Mouse (Mus musculus) MEL (cell line): ENCODE results near the gene Bnip3. TPM values are rescaled to one million over a fixed set of nuclear protein-coding genes. Genes with fewer than 3 reads are reported as not detected.

Source experiments
- DNase-seq: peaks from one replicate; pipeline ENCODE4 v3.0.0; 2011; ENCODE audit warnings: low read depth, low spot score
- H3K27ac ChIP-seq: 2 replicates; pipeline ENCODE4 v1.5.1; 2012; ENCODE audit warnings: low read depth, mild to moderate bottlenecking, control low read depth, low read length, moderate library complexity; ENCODE audit not compliant: control insufficient read depth
- H3K27me3 ChIP-seq, 2 experiments: fragments of 150-350 bp in 1 of 2; sonication (generic) in 1 of 2; 2 replicates each; pipeline ENCODE4 v1.6.1; 2012; ENCODE audit warnings: low read length in 2 of 2, mild to moderate bottlenecking in 2 of 2, improper control_type of control experiment in 1 of 2, moderate library complexity in 1 of 2; ENCODE audit not compliant: insufficient read depth in 2 of 2, control insufficient read depth in 1 of 2
- H3K36me3 ChIP-seq, 2 experiments: 2 replicates each; pipeline ENCODE4 v1.6.1; 2012 to 2014; ENCODE audit warnings: low read length in 2 of 2, improper control_type of control experiment in 1 of 2, inconsistent platforms in 1 of 2, mild to moderate bottlenecking in 1 of 2; ENCODE audit not compliant: insufficient read depth in 2 of 2, control insufficient read depth in 1 of 2
- H3K4me1 ChIP-seq, 2 experiments: fragments of 150-350 bp in 1 of 2; sonication (generic) in 1 of 2; 2 replicates each; pipeline ENCODE4 v1.6.1; 2012; ENCODE audit warnings: low read length in 2 of 2, improper control_type of control experiment in 1 of 2, mild to moderate bottlenecking in 1 of 2; ENCODE audit not compliant: insufficient read depth in 2 of 2, control insufficient read depth in 1 of 2
- H3K4me3 ChIP-seq, 2 experiments: fragments of 150-350 bp in 1 of 2; sonication (generic) in 1 of 2; 2 replicates each; pipeline ENCODE4 v1.5.1; 2012; ENCODE audit warnings: low read depth in 2 of 2, low read length in 2 of 2, mild to moderate bottlenecking in 2 of 2, moderate library complexity in 2 of 2, control low read depth in 1 of 2, improper control_type of control experiment in 1 of 2; ENCODE audit not compliant: control insufficient read depth in 1 of 2, insufficient read depth in 1 of 2
- H3K79me2 ChIP-seq: 2 replicates; pipeline ENCODE4 v1.6.1; 2012; ENCODE audit warnings: mild to moderate bottlenecking, low read length, moderate library complexity; ENCODE audit not compliant: control insufficient read depth, poor library complexity, insufficient read depth
- H3K9ac ChIP-seq: 2 replicates; pipeline ENCODE4 v1.6.1; 2012; ENCODE audit warnings: low read depth, mild to moderate bottlenecking, control low read depth, low read length, moderate library complexity; ENCODE audit not compliant: control insufficient read depth, poor library complexity, severe bottlenecking
- H3K9me3 ChIP-seq: fragments of 150-350 bp; sonication (generic); replicated peaks from 2 replicates; pipeline ENCODE4 v1.6.1; 2012; ENCODE audit warnings: mild to moderate bottlenecking, low read length, improper control_type of control experiment, moderate library complexity; ENCODE audit not compliant: insufficient read depth
- BHLHE40 ChIP-seq: IDR thresholded peaks from 2 replicates; pipeline ENCODE4 v1.6.1; 2012; ENCODE audit warnings: low read depth, mild to moderate bottlenecking, inconsistent platforms, low read length, improper control_type of control experiment, borderline replicate concordance
- CHD2 ChIP-seq: IDR thresholded peaks from 2 replicates; pipeline ENCODE4 v1.6.1; 2011; ENCODE audit warnings: low read length, improper control_type of control experiment
- CTCF ChIP-seq, 3 experiments: IDR thresholded peaks in 2 of 3; conservative IDR thresholded peaks in 1 of 3; 2 replicates each; pipeline ENCODE4 v1.5.1; 2011 to 2012; ENCODE audit warnings: low read length in 3 of 3, low read depth in 2 of 3, mild to moderate bottlenecking in 2 of 3, improper control_type of control experiment in 1 of 3, inconsistent platforms in 1 of 3, mixed read lengths in 1 of 3, moderate library complexity in 1 of 3; ENCODE audit not compliant: control insufficient read depth in 1 of 3, insufficient read depth in 1 of 3, poor library complexity in 1 of 3, severe bottlenecking in 1 of 3
- E2F4 ChIP-seq: IDR thresholded peaks from 2 replicates; pipeline ENCODE4 v1.6.1; 2011; ENCODE audit warnings: low read depth, low read length, improper control_type of control experiment, borderline replicate concordance
- EP300 ChIP-seq, 2 experiments: IDR thresholded peaks; 2 replicates each; pipeline ENCODE4 v1.6.1; 2011; ENCODE audit warnings: improper control_type of control experiment in 2 of 2, low read length in 2 of 2, low read depth in 1 of 2, mild to moderate bottlenecking in 1 of 2
- ETS1 ChIP-seq: IDR thresholded peaks from 2 replicates; pipeline ENCODE4 v1.6.1; 2012; ENCODE audit warnings: low read depth, mild to moderate bottlenecking, inconsistent platforms, low read length, improper control_type of control experiment, moderate library complexity
- GATA1 ChIP-seq: IDR thresholded peaks from 2 replicates; pipeline ENCODE4 v1.6.1; 2011; ENCODE audit warnings: low read depth, low read length, improper control_type of control experiment
- JUND ChIP-seq: IDR thresholded peaks from 2 replicates; pipeline ENCODE4 v1.6.1; 2011; ENCODE audit warnings: low read depth, mild to moderate bottlenecking, improper control_type of control experiment, low read length
- KAT2A ChIP-seq: conservative IDR thresholded peaks from 2 replicates; pipeline ENCODE4 v1.6.1; 2012; ENCODE audit warnings: low read depth, low read length, improper control_type of control experiment, inconsistent platforms
- MAX ChIP-seq: IDR thresholded peaks from 2 replicates; pipeline ENCODE4 v1.6.1; 2011; ENCODE audit warnings: low read length, improper control_type of control experiment
- MAZ ChIP-seq: IDR thresholded peaks from 2 replicates; pipeline ENCODE4 v1.6.1; 2012; ENCODE audit warnings: low read depth, mild to moderate bottlenecking, inconsistent platforms, low read length, improper control_type of control experiment
- MEF2A ChIP-seq: IDR thresholded peaks from 2 replicates; pipeline ENCODE4 v1.6.1; 2014; ENCODE audit warnings: low read depth, mild to moderate bottlenecking, inconsistent platforms, low read length, improper control_type of control experiment; ENCODE audit not compliant: poor library complexity, insufficient replicate concordance, severe bottlenecking; ENCODE audit errors: extremely low read depth
- NELFE ChIP-seq: IDR thresholded peaks from 2 replicates; pipeline ENCODE4 v1.6.1; 2011; ENCODE audit warnings: low read depth, low read length, improper control_type of control experiment
- POLR2A ChIP-seq, 2 experiments: IDR thresholded peaks; 2 replicates each; pipeline ENCODE4 v1.6.1; 2011 to 2012; ENCODE audit warnings: low read length in 2 of 2, mild to moderate bottlenecking in 2 of 2, control low read depth in 1 of 2, improper control_type of control experiment in 1 of 2, low read depth in 1 of 2, moderate library complexity in 1 of 2; ENCODE audit not compliant: control insufficient read depth in 1 of 2, insufficient read depth in 1 of 2, poor library complexity in 1 of 2
- POLR2AphosphoS2 ChIP-seq: IDR thresholded peaks from 2 replicates; pipeline ENCODE4 v1.6.1; 2011; ENCODE audit warnings: low read length, improper control_type of control experiment
- POLR2AphosphoS5 ChIP-seq: IDR thresholded peaks from 2 replicates; pipeline ENCODE4 v1.6.1; 2012; ENCODE audit warnings: low read depth, borderline replicate concordance, mild to moderate bottlenecking, inconsistent platforms, low read length, moderate library complexity, mixed read lengths
- RCOR1 ChIP-seq: IDR thresholded peaks from 2 replicates; pipeline ENCODE4 v1.6.1; 2012; ENCODE audit warnings: low read depth, mild to moderate bottlenecking, inconsistent platforms, low read length, improper control_type of control experiment
- SIN3A ChIP-seq: IDR thresholded peaks from 2 replicates; pipeline ENCODE4 v1.6.1; 2012; ENCODE audit warnings: low read length, improper control_type of control experiment, inconsistent platforms
- SMC3 ChIP-seq: IDR thresholded peaks from 2 replicates; pipeline ENCODE4 v1.6.1; 2011; ENCODE audit warnings: low read depth, low read length, improper control_type of control experiment
- TBP ChIP-seq: IDR thresholded peaks from 2 replicates; pipeline ENCODE4 v1.8.0; 2011; ENCODE audit warnings: low read depth, low read length, improper control_type of control experiment
- UBTF ChIP-seq: IDR thresholded peaks from 2 replicates; pipeline ENCODE4 v1.6.1; 2012; ENCODE audit warnings: low read depth, mild to moderate bottlenecking, inconsistent platforms, low read length, improper control_type of control experiment, moderate library complexity, borderline replicate concordance; ENCODE audit not compliant: insufficient read depth
- USF2 ChIP-seq, 2 experiments: IDR thresholded peaks; 2 replicates each; pipeline ENCODE4 v1.6.1; 2011 to 2012; ENCODE audit warnings: improper control_type of control experiment in 2 of 2, low read length in 2 of 2, borderline replicate concordance in 1 of 2, inconsistent platforms in 1 of 2, low read depth in 1 of 2, mild to moderate bottlenecking in 1 of 2; ENCODE audit not compliant: insufficient read depth in 1 of 2
- ZC3H11A ChIP-seq: IDR thresholded peaks from 2 replicates; pipeline ENCODE4 v1.6.1; 2012; ENCODE audit warnings: low read depth, mild to moderate bottlenecking, inconsistent platforms, low read length, improper control_type of control experiment
- ZKSCAN1 ChIP-seq: IDR thresholded peaks from 2 replicates; pipeline ENCODE4 v1.6.1; 2012; ENCODE audit warnings: low read depth, mild to moderate bottlenecking, inconsistent platforms, low read length, improper control_type of control experiment, moderate library complexity
- ZMIZ1 ChIP-seq: IDR thresholded peaks from 2 replicates; pipeline ENCODE4 v1.6.1; 2012; ENCODE audit warnings: low read depth, mild to moderate bottlenecking, inconsistent platforms, low read length, improper control_type of control experiment, moderate library complexity
- ZNF384 ChIP-seq: IDR thresholded peaks from 2 replicates; pipeline ENCODE4 v1.6.1; 2012; ENCODE audit warnings: low read depth, mild to moderate bottlenecking, inconsistent platforms, low read length, improper control_type of control experiment
- polyA plus RNA-seq, 2 experiments: library from polyadenylated mRNA; stranded (reverse) in 1 of 2; unstranded in 1 of 2; fragments of >175 nt in 1 of 2; fragments of >200 nt in 1 of 2; gene quantifications; 2 replicates each; pipeline versions ENCODE4 v1.2.1 to v1.2.4; 2012; ENCODE audit warnings: low replicate concordance in 2 of 2, low read depth in 1 of 2; ENCODE audit not compliant: insufficient read length in 2 of 2, insufficient read depth in 1 of 2, missing spikeins in 1 of 2
- total RNA-seq: library from RNA; depleted of rRNA; stranded (reverse); fragments of 300-350 nt; gene quantifications from 2 replicates; pipeline ENCODE4 v1.2.3, GENCODE M21; 2012

The Bnip3 gene
- total and polyA plus RNA-seq, 3 experiments = 37.0 to 135 TPM; not detected in 1

- TF ChIP-seq RCOR1 (no peak), EP300 (IDR thresholded peaks at IDR 0.05; ENCODE audit: low read depth in 1 of 2, low read length in 2 of 2) (no peak), TBP (no peak), E2F4 (no peak), UBTF (no peak), MAX (no peak), CTCF (IDR thresholded peaks at IDR 0.05 in 2 of 3, conservative IDR thresholded peaks at IDR 0.05 in 1 of 3; ENCODE audit: control insufficient read depth in 1 of 3, insufficient read depth in 1 of 3, low read depth in 2 of 3, low read length in 3 of 3, poor library complexity in 1 of 3, severe bottlenecking in 1 of 3) (no peak), MEF2A (no peak), ZKSCAN1 (no peak), MAZ (no peak), SMC3 (no peak), SIN3A (no peak), NELFE (no peak), ETS1 (no peak), POLR2A (IDR thresholded peaks at IDR 0.05; ENCODE audit: control insufficient read depth in 1 of 2, insufficient read depth in 1 of 2, low read depth in 1 of 2, low read length in 2 of 2, poor library complexity in 1 of 2) (no peak), CHD2 (no peak), POLR2AphosphoS2 (no peak), POLR2AphosphoS5 (no peak), ZNF384 (no peak)
- H3K79me2 ChIP-seq = peaks cover 7% of the 10 kb centered on the region
- H3K4me1 ChIP-seq = no peaks in the 10 kb centered on the region
- peaks cover 0 to 21% of the 10 kb centered on the region in 2 experiments; a peak in 3 of 4 replicates for H3K36me3 ChIP-seq
- H3K27ac ChIP-seq = no peak overlapping the region
- H3K4me3 ChIP-seq = no peak overlapping the region
- DNase-seq = no peak
- H3K27me3 ChIP-seq = no peaks in the 10 kb centered on the region
- no peaks in the 10 kb centered on the region for H3K9me3 ChIP-seq
- H3K9ac ChIP-seq = no peak overlapping the region
Observed at GRCm38 (mm10) chr7:138868316-138868715, 41.0 kb downstream of the Bnip3 start.

- Histone ChIP-seq H3K9me3 (no peaks in the 10 kb centered on the region), H3K4me1 (no peaks in the 10 kb centered on the region), H3K27ac (no peak overlapping the region), H3K27me3 (no peaks in the 10 kb centered on the region), H3K79me2 (peaks cover 10% of the 10 kb centered on the region), H3K9ac (no peak overlapping the region), H3K4me3 (no peak overlapping the region), H3K36me3 (peaks cover 0 to 21% of the 10 kb centered on the region in 2 experiments; a peak in 3 of 4 replicates)
- TF ChIP-seq POLR2AphosphoS2 = no peak
- no peak for TF ChIP-seq BHLHE40
- no peak for TF ChIP-seq CHD2
- TF ChIP-seq KAT2A = no peak
- TF ChIP-seq ZMIZ1 = no peak
- no peak for TF ChIP-seq JUND
- no peak for TF ChIP-seq MAX
- TF ChIP-seq SIN3A = no peak
- TF ChIP-seq POLR2A (IDR thresholded peaks at IDR 0.05; ENCODE audit: control insufficient read depth in 1 of 2, insufficient read depth in 1 of 2, low read depth in 1 of 2, low read length in 2 of 2, poor library complexity in 1 of 2) = no peak
- TF ChIP-seq USF2 (IDR thresholded peaks at IDR 0.05; ENCODE audit: borderline replicate concordance in 1 of 2, insufficient read depth in 1 of 2, low read depth in 1 of 2, low read length in 2 of 2) = no peak
- TF ChIP-seq ETS1 = no peak
- no peak for TF ChIP-seq SMC3
- no peak for TF ChIP-seq GATA1
- no peak for TF ChIP-seq ZNF384
- TF ChIP-seq E2F4 = no peak
- TF ChIP-seq CTCF (IDR thresholded peaks at IDR 0.05 in 2 of 3, conservative IDR thresholded peaks at IDR 0.05 in 1 of 3; ENCODE audit: control insufficient read depth in 1 of 3, insufficient read depth in 1 of 3, low read depth in 2 of 3, low read length in 3 of 3, poor library complexity in 1 of 3, severe bottlenecking in 1 of 3) = no peak
- no peak for TF ChIP-seq ZC3H11A
- no peak for TF ChIP-seq EP300 (IDR thresholded peaks at IDR 0.05; ENCODE audit: low read depth in 1 of 2, low read length in 2 of 2)
- no peak for DNase-seq
Observed at GRCm38 (mm10) chr7:138867286-138867685, 42.0 kb downstream of the Bnip3 start.
